Mouse (Mus musculus) liver, postnatal 0 days (tissue): ENCODE data around the gene Pxylp1. TPM values are rescaled to one million over a fixed set of nuclear protein-coding genes. Genes with fewer than 3 reads are reported as not detected.
A peak's percentile ranks its signal among the peaks of the same experiment; 100 is the strongest.

Source experiments
- ATAC-seq: fragments of 200-750 bp; cut with Nextera tagmentation; 2 replicates; pipeline ENCODE4 v1.8.0; 2017; ENCODE audit warnings: mild to moderate bottlenecking, moderate library complexity
- DNase-seq: peaks from one replicate; pipeline ENCODE4 v3.0.0-alpha.2; 2016
- H3K27ac ChIP-seq: fragments of 300-500 bp; sonication (generic); 2 replicates; pipeline ENCODE4 v1.5.1; 2014; ENCODE audit warnings: antibody characterized with exemption, moderate library complexity, mild to moderate bottlenecking, low read depth
- H3K27me3 ChIP-seq: fragments of 300-500 bp; sonication (generic); 2 replicates; pipeline ENCODE4 v1.6.1; 2014; ENCODE audit warnings: low read length, control low read depth, mixed read lengths; ENCODE audit not compliant: insufficient read depth
- H3K36me3 ChIP-seq: fragments of 300-500 bp; sonication (generic); replicated peaks from 2 replicates; pipeline ENCODE4 v1.6.1; 2014; ENCODE audit warnings: mild to moderate bottlenecking, control low read depth, low read length, moderate library complexity, mixed read lengths; ENCODE audit not compliant: insufficient read depth
- H3K4me1 ChIP-seq: fragments of 300-500 bp; sonication (generic); 2 replicates; pipeline ENCODE4 v1.6.1; 2014; ENCODE audit warnings: antibody characterized with exemption, mild to moderate bottlenecking, control low read depth; ENCODE audit not compliant: insufficient read depth
- H3K4me2 ChIP-seq: fragments of 300-500 bp; sonication (generic); 2 replicates; pipeline ENCODE4 v1.6.1; 2014; ENCODE audit warnings: low read depth, mild to moderate bottlenecking, low read length, moderate library complexity, mixed read lengths
- H3K4me3 ChIP-seq: fragments of 300-500 bp; sonication (generic); 2 replicates; pipeline ENCODE4 v1.5.1; 2014; ENCODE audit warnings: low read depth, low read length
- H3K9ac ChIP-seq: fragments of 300-500 bp; sonication (generic); replicated peaks from 2 replicates; pipeline ENCODE4 v1.6.1; 2014; ENCODE audit warnings: mild to moderate bottlenecking, moderate library complexity
- H3K9me3 ChIP-seq: fragments of 300-500 bp; sonication (generic); 2 replicates; pipeline ENCODE4 v1.6.1; 2016; ENCODE audit warnings: mild to moderate bottlenecking, control low read depth, low read length, mixed read lengths
- CTCF ChIP-seq: sonication (generic); IDR thresholded peaks from 2 replicates; pipeline ENCODE4 v1.5.1; 2016; ENCODE audit warnings: antibody characterized with exemption, low read depth
- EP300 ChIP-seq: IDR thresholded peaks from 2 replicates; pipeline ENCODE4 v1.6.1; 2016; ENCODE audit warnings: antibody characterized with exemption, low read depth, mild to moderate bottlenecking
- WGBS: fragments of 180-500 bp; shearing (Covaris S2); extraction: QIAGEN DNeasy Blood & Tissue Kit; methylation state at CpG from one replicate; pipeline ENCODE4 v1.1.7; 2014; ENCODE audit not compliant: insufficient replicate concordance; 5-methylcytosine and 5-hydroxymethylcytosine counted together
- polyA plus RNA-seq: library from polyadenylated mRNA; unstranded; fragments of >200 nt; fragmentation: Nextera tagmentation; extraction: Ambion mirVana; gene quantifications from 2 replicates; pipeline ENCODE4 v1.2.1, GENCODE M21; 2015

The Pxylp1 gene
- polyA plus RNA-seq, 1 experiment from 2014 or later = 5.3 TPM

DNA sequence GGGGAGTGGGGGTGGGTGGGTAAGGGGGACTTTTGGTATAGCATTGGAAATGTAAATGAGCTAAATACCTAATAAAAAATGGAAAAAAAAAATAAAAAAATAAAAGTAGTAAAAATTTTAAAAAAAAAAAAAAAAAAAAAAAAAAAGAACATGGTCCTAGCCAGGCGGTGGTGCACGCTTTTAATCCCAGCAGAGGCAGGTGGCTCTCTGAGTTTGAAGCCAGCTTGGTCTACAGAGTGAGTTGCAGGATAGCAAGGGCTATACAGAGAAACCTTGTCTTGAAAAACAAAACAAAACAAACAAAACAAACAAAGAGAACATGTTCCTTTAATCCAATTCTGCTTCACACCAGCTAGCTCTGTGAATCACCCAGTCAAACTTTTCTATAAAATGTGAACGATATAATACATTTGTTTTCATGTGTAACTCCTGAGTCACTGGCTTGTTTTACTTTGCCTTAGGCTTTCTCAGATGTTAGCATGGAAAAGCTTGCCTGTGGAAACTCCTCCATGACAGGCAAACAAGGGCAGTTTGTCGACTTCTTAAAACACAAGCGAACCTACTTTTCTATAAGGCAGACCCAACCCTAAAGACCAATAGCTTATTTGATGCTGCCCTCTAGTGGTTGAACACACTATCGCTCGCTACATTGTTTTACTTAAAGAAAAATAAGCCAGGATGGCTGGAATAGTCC is 74.2 kb downstream of the Pxylp1 start:
- peak; percentile 83 for TF ChIP-seq CTCF
- no peak for TF ChIP-seq EP300
- Histone ChIP-seq H3K9me3 (no peaks in the 10 kb centered on the region), H3K4me2 (no peak overlapping the region), H3K27ac (no peak overlapping the region), H3K36me3 (no peaks in the 10 kb centered on the region), H3K9ac (no peak overlapping the region), H3K27me3 (no peaks in the 10 kb centered on the region), H3K4me1 (no peaks in the 10 kb centered on the region), H3K4me3 (no peak overlapping the region)
- peak; percentile 38 for DNase-seq
- 38% methylated on average over 7 of the region's 7 CpGs for WGBS
- ATAC-seq = 0 out of 2 replicates have a peak, but pooled peaks have one; percentile 17

- Histone ChIP-seq H3K4me3 (no peak overlapping the region), H3K27me3 (no peaks in the 10 kb centered on the region), H3K9ac (no peak overlapping the region), H3K36me3 (no peaks in the 10 kb centered on the region), H3K4me1 (no peaks in the 10 kb centered on the region), H3K9me3 (no peaks in the 10 kb centered on the region), H3K27ac (no peak overlapping the region), H3K4me2 (no peak overlapping the region)
- ATAC-seq (no peak), DNase-seq (no peak)
- 69% methylated on average over 4 of the region's 4 CpGs for WGBS
- no peak for TF ChIP-seq CTCF
- TF ChIP-seq EP300 = no peak
Observed at GRCm38 (mm10) chr9:96811996-96812395, 80.5 kb downstream of the Pxylp1 start.

- no peak for ATAC-seq
- H3K9me3 ChIP-seq = no peaks in the 10 kb centered on the region
- no peaks in the 10 kb centered on the region for H3K36me3 ChIP-seq
- peaks cover 4% of the 10 kb centered on the region; the same call in 1 of the 2 replicates for H3K4me1 ChIP-seq
- no peak overlapping the region for H3K4me3 ChIP-seq
- no peak overlapping the region for H3K27ac ChIP-seq
- no peak for TF ChIP-seq EP300
- TF ChIP-seq CTCF = peak; percentile 55
- H3K27me3 ChIP-seq = no peaks in the 10 kb centered on the region
- H3K4me2 ChIP-seq = no peak overlapping the region
- H3K9ac ChIP-seq = no peak overlapping the region
- no peak for DNase-seq
- WGBS = 16% methylated on average over 5 of the region's 5 CpGs
Observed at GRCm38 (mm10) chr9:96800131-96800825, 92.2 kb downstream of the Pxylp1 start.

DNA sequence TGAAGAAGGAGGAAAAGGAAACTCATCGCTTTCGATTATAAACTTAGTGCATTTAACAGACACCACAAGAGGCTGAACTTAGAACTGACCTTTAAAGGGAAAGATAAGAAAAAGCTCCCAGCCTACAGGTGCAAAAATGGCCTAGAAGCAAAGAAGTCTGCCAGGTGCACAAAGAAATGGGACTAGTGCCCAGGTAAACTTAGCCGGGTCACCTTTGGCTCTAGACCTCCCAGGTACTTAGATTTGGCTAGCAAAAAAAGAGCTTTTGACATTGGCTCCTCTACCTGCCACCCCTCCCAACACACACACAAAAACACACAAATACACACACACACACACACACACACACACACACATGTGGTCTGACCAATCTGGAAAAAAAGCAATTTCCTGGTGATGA is 95.2 kb downstream of the Pxylp1 start:
- H3K27me3 ChIP-seq = no peaks in the 10 kb centered on the region

DNA sequence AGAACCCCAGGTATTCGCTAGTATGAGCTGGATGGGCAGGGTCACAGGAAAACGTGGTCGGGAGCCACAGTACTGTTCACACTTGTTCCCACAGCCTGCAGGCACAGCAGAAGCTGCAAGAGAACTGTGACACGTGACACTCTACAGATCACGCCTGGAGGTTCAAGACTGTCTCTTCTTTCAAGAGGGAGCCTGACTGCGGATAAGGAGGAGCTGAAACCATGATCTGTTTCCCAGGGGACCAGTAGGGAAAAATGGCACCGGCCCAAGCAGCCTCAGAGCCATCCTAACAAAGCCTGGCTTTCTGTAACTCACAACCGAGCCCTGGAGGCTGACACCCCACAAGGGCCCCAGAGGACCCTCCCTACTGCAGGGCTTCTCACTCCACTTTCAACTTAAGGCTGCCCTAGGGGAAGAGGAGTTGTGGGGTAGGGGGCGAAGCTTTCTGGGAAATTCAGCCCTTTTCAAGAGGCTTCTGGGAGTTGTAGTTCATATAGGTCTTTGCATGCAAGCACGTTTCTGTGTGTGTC is 97.0 kb downstream of the Pxylp1 start:
- DNase-seq (no peak), ATAC-seq (peak; percentile 36; the same call in 1 of the 2 replicates)
- no peak overlapping the region for H3K27ac ChIP-seq
- WGBS = 13% methylated on average over 10 of the region's 10 CpGs
- peak overlapping the region; percentile 59 for H3K4me2 ChIP-seq
- H3K4me1 ChIP-seq = peaks cover 4% of the 10 kb centered on the region; the same call in 1 of the 2 replicates
- no peaks in the 10 kb centered on the region for H3K9me3 ChIP-seq
- H3K4me3 ChIP-seq = peak overlapping the region; percentile 22; the same call in 1 of the 2 replicates
- H3K27me3 ChIP-seq = no peaks in the 10 kb centered on the region
- H3K36me3 ChIP-seq = no peaks in the 10 kb centered on the region
- peak overlapping the region; percentile 44 for H3K9ac ChIP-seq
- no peak for TF ChIP-seq EP300
- TF ChIP-seq CTCF = no peak

More for the DNA sequence above, 95.2 kb downstream of the Pxylp1 start:
- Histone ChIP-seq H3K36me3 (no peaks in the 10 kb centered on the region), H3K9ac (no peak overlapping the region), H3K4me3 (no peak overlapping the region), H3K9me3 (no peaks in the 10 kb centered on the region), H3K4me1 (peaks cover 4% of the 10 kb centered on the region; the same call in 1 of the 2 replicates), H3K4me2 (no peak overlapping the region), H3K27ac (no peak overlapping the region)
- TF ChIP-seq EP300 (no peak), CTCF (no peak)
- DNase-seq (no peak), ATAC-seq (no peak)
- WGBS = 82% methylated on average over 3 of the region's 3 CpGs

DNA sequence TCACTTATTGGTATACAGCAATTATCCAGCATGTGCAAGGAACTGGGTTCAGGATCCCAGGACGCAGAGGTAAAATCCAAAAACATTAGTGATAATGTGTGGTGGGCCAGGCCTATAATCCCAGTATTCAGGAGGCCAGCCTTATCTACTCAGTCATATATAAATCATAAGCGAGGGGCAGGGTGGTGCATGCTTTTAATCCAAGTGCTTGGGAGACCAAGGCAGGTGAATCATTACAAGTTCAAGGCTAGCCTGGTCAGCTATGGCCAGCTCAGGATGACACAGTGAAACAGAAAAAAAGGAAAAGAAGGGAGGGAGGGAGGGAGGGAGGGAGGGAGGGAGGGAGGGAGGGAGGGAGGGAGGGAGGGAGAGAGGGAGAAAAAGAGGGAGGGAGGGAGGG is 97.9 kb downstream of the Pxylp1 start:
- Histone ChIP-seq H3K9me3 (no peaks in the 10 kb centered on the region), H3K4me1 (peaks cover 4% of the 10 kb centered on the region; the same call in 1 of the 2 replicates), H3K4me3 (no peak overlapping the region), H3K4me2 (no peak overlapping the region), H3K9ac (no peak overlapping the region), H3K36me3 (no peaks in the 10 kb centered on the region), H3K27ac (no peak overlapping the region), H3K27me3 (no peaks in the 10 kb centered on the region)
- TF ChIP-seq EP300 (no peak), CTCF (no peak)
- no peak for DNase-seq
- ATAC-seq = no peak
- WGBS = 77% methylated on average over 2 of the region's 2 CpGs
